Mouse (Mus musculus) testis, adult 2 months (tissue): Measurements from ENCODE around the gene Slc4a1.

ENCODE experiments used
- CTCF ChIP-seq: fragments of 200-500 bp; IDR thresholded peaks from 2 replicates; pipeline ENCODE4 v1.5.1; 2012; ENCODE audit warnings: low read depth, mild to moderate bottlenecking, inconsistent platforms, low read length, moderate library complexity; ENCODE audit not compliant: control insufficient read depth, insufficient read depth, insufficient replicate concordance
- POLR2A ChIP-seq: fragments of 200-500 bp; IDR thresholded peaks from 2 replicates; pipeline ENCODE4 v1.6.1; 2012; ENCODE audit warnings: low read depth, mild to moderate bottlenecking, inconsistent platforms, low read length, moderate library complexity; ENCODE audit not compliant: control insufficient read depth

DNA sequence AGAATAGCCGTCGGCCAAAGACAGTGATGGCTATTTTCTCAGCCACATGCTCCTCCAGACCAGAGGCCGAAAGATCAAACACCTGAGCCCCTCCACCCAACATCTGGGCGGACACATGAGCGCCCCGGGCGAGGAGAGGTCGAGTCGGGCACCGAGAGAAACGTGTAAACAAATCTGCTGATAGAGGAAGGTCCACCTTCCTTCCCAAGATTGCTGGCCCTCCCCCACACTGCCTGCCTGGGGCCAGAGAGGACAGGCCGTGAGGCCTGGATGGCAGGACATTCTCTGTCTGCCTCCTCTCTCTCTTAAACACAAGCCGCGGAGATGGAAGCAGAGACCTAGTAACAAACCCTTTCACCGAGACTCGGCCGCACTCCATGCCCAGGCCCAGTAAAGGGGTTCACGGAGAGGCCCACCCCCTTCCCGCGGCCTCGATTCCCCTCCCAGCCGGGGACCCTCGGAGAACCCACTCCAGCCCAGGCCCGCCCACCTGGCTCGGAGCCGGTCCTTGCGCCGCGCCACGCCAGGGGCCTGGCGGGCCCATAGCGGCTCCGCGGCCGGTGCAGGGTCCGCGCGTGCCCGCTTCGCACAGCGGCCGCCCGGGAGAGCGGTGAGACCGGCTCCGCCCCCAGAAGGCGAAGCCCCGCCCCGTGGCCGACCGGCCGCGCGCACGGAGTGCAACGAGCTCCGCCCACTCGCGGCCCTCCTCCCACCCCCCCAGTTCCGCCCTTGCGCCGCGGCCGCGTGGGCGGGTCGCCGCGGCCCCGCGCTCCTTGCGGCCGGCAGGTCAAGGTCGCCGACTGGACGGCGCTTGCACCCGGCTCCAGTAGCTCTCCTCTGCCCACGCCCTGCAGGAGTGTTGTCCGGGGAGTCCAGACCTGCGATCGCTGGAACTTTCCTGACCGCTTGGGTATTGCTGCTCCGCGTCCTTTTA is 41.2 kb upstream of the Slc4a1 start:
- TF ChIP-seq CTCF, result no peak
- TF ChIP-seq POLR2A, result peak; percentile 69
